Mouse (Mus musculus) liver, postnatal 0 days (tissue): ENCODE measurements around the gene Selenow. TPM values are rescaled to one million over a fixed set of nuclear protein-coding genes. Genes with fewer than 3 reads are reported as not detected.

Experiments used
- ATAC-seq: fragments of 200-750 bp; cut with Nextera tagmentation; 2 replicates; pipeline ENCODE4 v1.8.0; 2017; ENCODE audit warnings: mild to moderate bottlenecking, moderate library complexity
- DNase-seq: peaks from one replicate; pipeline ENCODE4 v3.0.0-alpha.2; 2016
- H3K27ac ChIP-seq: fragments of 300-500 bp; sonication (generic); 2 replicates; pipeline ENCODE4 v1.5.1; 2014; ENCODE audit warnings: antibody characterized with exemption, moderate library complexity, mild to moderate bottlenecking, low read depth
- H3K27me3 ChIP-seq: fragments of 300-500 bp; sonication (generic); 2 replicates; pipeline ENCODE4 v1.6.1; 2014; ENCODE audit warnings: low read length, control low read depth, mixed read lengths; ENCODE audit not compliant: insufficient read depth
- H3K36me3 ChIP-seq: fragments of 300-500 bp; sonication (generic); replicated peaks from 2 replicates; pipeline ENCODE4 v1.6.1; 2014; ENCODE audit warnings: mild to moderate bottlenecking, control low read depth, low read length, moderate library complexity, mixed read lengths; ENCODE audit not compliant: insufficient read depth
- H3K4me1 ChIP-seq: fragments of 300-500 bp; sonication (generic); 2 replicates; pipeline ENCODE4 v1.6.1; 2014; ENCODE audit warnings: antibody characterized with exemption, mild to moderate bottlenecking, control low read depth; ENCODE audit not compliant: insufficient read depth
- H3K4me2 ChIP-seq: fragments of 300-500 bp; sonication (generic); 2 replicates; pipeline ENCODE4 v1.6.1; 2014; ENCODE audit warnings: low read depth, mild to moderate bottlenecking, low read length, moderate library complexity, mixed read lengths
- H3K4me3 ChIP-seq: fragments of 300-500 bp; sonication (generic); 2 replicates; pipeline ENCODE4 v1.5.1; 2014; ENCODE audit warnings: low read depth, low read length
- H3K9ac ChIP-seq: fragments of 300-500 bp; sonication (generic); replicated peaks from 2 replicates; pipeline ENCODE4 v1.6.1; 2014; ENCODE audit warnings: mild to moderate bottlenecking, moderate library complexity
- H3K9me3 ChIP-seq: fragments of 300-500 bp; sonication (generic); 2 replicates; pipeline ENCODE4 v1.6.1; 2016; ENCODE audit warnings: mild to moderate bottlenecking, control low read depth, low read length, mixed read lengths
- CTCF ChIP-seq: sonication (generic); IDR thresholded peaks from 2 replicates; pipeline ENCODE4 v1.5.1; 2016; ENCODE audit warnings: antibody characterized with exemption, low read depth
- EP300 ChIP-seq: IDR thresholded peaks from 2 replicates; pipeline ENCODE4 v1.6.1; 2016; ENCODE audit warnings: antibody characterized with exemption, low read depth, mild to moderate bottlenecking
- WGBS: fragments of 180-500 bp; shearing (Covaris S2); extraction: QIAGEN DNeasy Blood & Tissue Kit; methylation state at CpG from one replicate; pipeline ENCODE4 v1.1.7; 2014; ENCODE audit not compliant: insufficient replicate concordance; 5-methylcytosine and 5-hydroxymethylcytosine counted together
- polyA plus RNA-seq: library from polyadenylated mRNA; unstranded; fragments of >200 nt; fragmentation: Nextera tagmentation; extraction: Ambion mirVana; gene quantifications from 2 replicates; pipeline ENCODE4 v1.2.1, GENCODE M21; 2015

The Selenow gene
- polyA plus RNA-seq, 1 experiment from 2014 or later = 158 TPM

GRCm38 (mm10) chr7:15948381-15948941, 26.3 kb upstream of the Selenow start:
- Histone ChIP-seq H3K9ac (peak overlapping the region; percentile 43; the same call in 1 of the 2 replicates), H3K27ac (0 out of 2 replicates have a peak overlapping the region, but pooled peaks have one; percentile 41), H3K36me3 (peaks cover 11% of the 10 kb centered on the region), H3K4me1 (peaks cover 43% of the 10 kb centered on the region), H3K4me3 (peak overlapping the region; percentile 32), H3K27me3 (no peaks in the 10 kb centered on the region), H3K4me2 (peak overlapping the region; percentile 70), H3K9me3 (no peaks in the 10 kb centered on the region)
- DNase-seq (peak; percentile 92), ATAC-seq (peak; percentile 71)
- TF ChIP-seq EP300 (no peak), CTCF (peak; percentile 96)
- 6% methylated on average over 23 of the region's 23 CpGs for WGBS

DNA sequence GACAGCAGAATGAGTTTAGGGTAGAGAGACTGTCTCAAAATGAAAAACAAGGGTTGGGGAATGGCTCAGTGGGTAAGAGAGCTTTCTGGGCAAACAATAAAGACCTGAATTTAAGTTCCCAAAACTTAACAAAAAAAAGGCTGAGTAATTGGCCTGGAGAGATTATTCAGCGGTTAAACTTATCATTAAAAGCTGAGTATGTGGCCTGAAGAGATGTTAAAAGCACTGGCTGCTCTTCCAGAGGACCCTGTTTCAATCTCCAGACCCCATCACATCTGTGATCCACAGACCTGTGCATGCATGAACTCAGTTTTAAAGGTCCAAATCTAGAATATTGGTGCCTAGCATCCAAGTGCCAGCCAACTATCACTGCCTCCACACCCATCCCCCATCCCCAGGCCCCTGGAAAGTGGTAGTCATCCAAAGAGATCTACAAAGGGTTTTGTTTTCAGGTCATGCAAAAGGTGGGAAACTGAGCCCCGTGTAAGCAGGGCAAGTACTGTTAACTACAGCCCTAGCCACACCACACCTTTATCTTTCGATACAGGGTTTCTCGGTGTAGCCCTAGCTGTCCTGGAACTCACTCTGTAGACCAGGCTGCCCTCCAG, 25.6 kb upstream of the Selenow start:
- DNase-seq (no peak), ATAC-seq (no peak)
- Histone ChIP-seq H3K4me3 (no peak overlapping the region), H3K4me2 (no peak overlapping the region; the same call in 1 of the 2 replicates), H3K9ac (0 out of 2 replicates have a peak overlapping the region, but pooled peaks have one; percentile 43), H3K27me3 (no peaks in the 10 kb centered on the region), H3K4me1 (peaks cover 39% of the 10 kb centered on the region), H3K27ac (no peak overlapping the region), H3K36me3 (peaks cover 18% of the 10 kb centered on the region), H3K9me3 (no peaks in the 10 kb centered on the region)
- TF ChIP-seq EP300 (0 out of 2 replicates have a peak, but pooled peaks have one; percentile 24), CTCF (no peak)
- 32% methylated on average over 4 of the region's 4 CpGs for WGBS

DNA sequence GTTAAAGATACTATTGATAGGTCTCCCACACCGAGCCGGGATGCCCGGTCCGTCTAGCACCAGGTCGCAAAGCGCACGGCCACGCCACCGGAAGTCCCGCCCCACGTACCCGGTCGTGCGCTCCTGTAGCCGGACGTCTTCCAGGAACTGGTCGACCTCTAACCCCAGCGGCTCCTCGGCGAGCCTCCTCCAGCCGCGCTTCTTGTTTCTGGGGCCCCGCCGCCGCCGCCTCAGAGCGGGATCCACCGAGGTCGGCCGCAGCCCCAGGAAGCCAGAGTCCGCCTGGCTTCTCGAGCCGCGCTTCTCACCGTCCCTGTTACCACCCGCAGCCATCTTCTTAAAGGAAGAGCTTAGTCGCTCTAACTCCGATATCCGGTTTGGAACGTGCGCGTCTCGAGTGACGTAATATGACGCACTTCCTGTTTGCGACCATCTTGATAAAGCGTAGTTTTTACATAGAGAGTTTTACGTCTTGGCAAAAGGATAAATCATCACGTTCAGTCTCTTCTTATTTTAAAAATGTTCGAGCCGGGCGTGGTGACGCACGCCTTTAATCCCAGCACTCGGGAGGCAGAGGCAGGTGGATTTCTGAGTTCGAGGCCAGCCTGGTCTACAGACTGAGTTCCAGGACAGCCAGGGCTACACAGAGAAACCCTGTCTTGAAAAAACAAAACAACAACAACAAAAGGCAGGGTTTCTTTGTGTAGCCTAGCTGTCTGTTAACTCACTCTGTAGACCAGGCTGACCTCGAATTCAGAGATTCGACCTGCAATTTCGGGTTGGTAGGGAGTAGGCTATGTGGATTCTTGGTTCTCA, 23.7 kb upstream of the Selenow start, which contains the start of gene Nop53:
Gene Nop53 (minus strand): TSS at position 354 of the 816 bp plus-strand sequence.
- TF ChIP-seq EP300 (peak; percentile 66), CTCF (no peak)
- Histone ChIP-seq H3K27me3 (no peaks in the 10 kb centered on the region), H3K9me3 (no peaks in the 10 kb centered on the region), H3K4me3 (peak within 1 kb of the TSS; percentile 90), H3K4me1 (peaks cover 36% of the 10 kb centered on the region), H3K4me2 (peak within 1 kb of the TSS; percentile 87), H3K9ac (peak within 1 kb of the TSS; percentile 83), H3K27ac (peak within 1 kb of the TSS; percentile 98), H3K36me3 (peaks cover 36% of the 10 kb centered on the region)
- DNase-seq (peak; percentile 93), ATAC-seq (peak; percentile 89)
- 2% methylated on average over 59 of the region's 59 CpGs for WGBS

GRCm38 (mm10) chr7:15945211-15945610, 23.0 kb upstream of the Selenow start:
- WGBS = 4% methylated on average over 8 of the region's 8 CpGs
- ATAC-seq = no peak

DNA sequence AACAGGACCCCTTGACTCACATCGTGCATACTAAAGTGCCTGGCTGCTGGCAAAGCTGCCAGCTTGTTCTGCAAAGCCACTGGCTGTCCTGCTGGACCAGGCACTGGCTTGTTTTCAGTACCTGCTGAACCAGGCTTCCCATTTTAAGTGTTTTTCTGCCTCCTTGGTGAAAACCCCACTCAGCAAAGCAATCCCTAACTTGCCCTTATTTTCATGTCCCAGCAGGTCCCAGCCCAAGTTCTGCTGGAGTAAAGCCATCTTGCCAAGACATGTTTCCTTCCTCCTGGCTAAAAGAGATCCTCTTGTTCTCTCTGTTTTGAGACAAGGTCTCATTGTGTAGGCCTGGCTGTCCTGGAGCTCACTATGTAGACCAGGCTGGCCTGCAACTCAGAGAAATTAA, 22.1 kb upstream of the Selenow start:
- Histone ChIP-seq H3K4me3 (no peak overlapping the region), H3K4me2 (no peak overlapping the region)
- WGBS = 83% methylated on average over 1 of the region's 1 CpGs

More at GRCm38 (mm10) chr7:15945211-15945610, 23.0 kb upstream of the Selenow start:
- Histone ChIP-seq H3K27me3 (no peaks in the 10 kb centered on the region), H3K27ac (no peak overlapping the region), H3K4me2 (peak overlapping the region; percentile 87), H3K4me1 (peaks cover 36% of the 10 kb centered on the region), H3K9me3 (no peaks in the 10 kb centered on the region), H3K36me3 (peaks cover 43% of the 10 kb centered on the region), H3K4me3 (peak overlapping the region; percentile 90), H3K9ac (peak overlapping the region; percentile 83)
- TF ChIP-seq EP300 (no peak), CTCF (no peak)
- DNase-seq = no peak

DNA sequence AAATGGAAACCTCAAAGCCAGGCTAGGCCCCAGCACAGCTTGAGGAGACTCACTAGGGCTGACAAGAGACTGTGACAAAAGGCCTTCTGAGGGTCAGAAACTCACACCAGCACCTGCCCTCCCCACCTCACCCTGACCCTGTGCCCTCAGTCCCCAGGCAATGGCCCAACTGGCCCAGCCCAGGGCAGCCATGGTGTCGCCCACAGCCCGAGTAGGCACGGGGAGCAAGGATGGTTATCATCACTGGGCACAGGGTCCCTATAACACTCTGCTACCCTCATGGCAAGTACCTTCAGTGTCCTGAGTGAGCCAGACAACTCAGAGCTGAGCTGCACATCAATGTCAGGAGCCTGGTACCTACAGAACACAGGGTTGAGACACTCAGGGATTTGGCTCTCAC, 16.4 kb upstream of the Selenow start:
- no peak overlapping the region for H3K9ac ChIP-seq
- peaks cover 65% of the 10 kb centered on the region for H3K36me3 ChIP-seq
- no peak overlapping the region for H3K4me2 ChIP-seq
- DNase-seq = no peak
- TF ChIP-seq EP300 (no peak), CTCF (no peak)
- H3K27ac ChIP-seq = no peak overlapping the region
- no peaks in the 10 kb centered on the region for H3K27me3 ChIP-seq
- 0 out of 2 replicates have a peak, but pooled peaks cover 2% of the 10 kb centered on the region for H3K4me1 ChIP-seq
- 91% methylated on average over 3 of the region's 3 CpGs for WGBS
- ATAC-seq = no peak
- no peaks in the 10 kb centered on the region for H3K9me3 ChIP-seq
- no peak overlapping the region for H3K4me3 ChIP-seq

More for the DNA sequence above, 22.1 kb upstream of the Selenow start:
- Histone ChIP-seq H3K36me3 (peaks cover 52% of the 10 kb centered on the region), H3K27ac (no peak overlapping the region), H3K4me1 (peaks cover 36% of the 10 kb centered on the region), H3K9me3 (no peaks in the 10 kb centered on the region), H3K27me3 (no peaks in the 10 kb centered on the region), H3K9ac (no peak overlapping the region; the same call in none of the 2 replicates)
- TF ChIP-seq EP300 (no peak), CTCF (no peak)
- no peak for DNase-seq
- no peak for ATAC-seq
